Mouse (Mus musculus) MEL (cell line): ENCODE data around the gene Marveld2.

Experiments used
- CTCF ChIP-seq, 3 experiments: IDR thresholded peaks in 2 of 3; conservative IDR thresholded peaks in 1 of 3; 2 replicates each; pipeline ENCODE4 v1.5.1; 2011 to 2012; ENCODE audit warnings: low read length in 3 of 3, low read depth in 2 of 3, mild to moderate bottlenecking in 2 of 3, improper control_type of control experiment in 1 of 3, inconsistent platforms in 1 of 3, mixed read lengths in 1 of 3, moderate library complexity in 1 of 3; ENCODE audit not compliant: control insufficient read depth in 1 of 3, insufficient read depth in 1 of 3, poor library complexity in 1 of 3, severe bottlenecking in 1 of 3
- MAFK ChIP-seq: IDR thresholded peaks from 2 replicates; pipeline ENCODE4 v1.6.1; 2011; ENCODE audit warnings: low read depth, mild to moderate bottlenecking, low read length, improper control_type of control experiment, borderline replicate concordance
- POLR2A ChIP-seq, 2 experiments: IDR thresholded peaks; 2 replicates each; pipeline ENCODE4 v1.6.1; 2011 to 2012; ENCODE audit warnings: low read length in 2 of 2, mild to moderate bottlenecking in 2 of 2, control low read depth in 1 of 2, improper control_type of control experiment in 1 of 2, low read depth in 1 of 2, moderate library complexity in 1 of 2; ENCODE audit not compliant: control insufficient read depth in 1 of 2, insufficient read depth in 1 of 2, poor library complexity in 1 of 2
- TAL1 ChIP-seq: IDR thresholded peaks from 2 replicates; pipeline ENCODE4 v1.6.1; 2012; ENCODE audit warnings: mild to moderate bottlenecking, inconsistent platforms, low read length, moderate library complexity, mixed read lengths

DNA sequence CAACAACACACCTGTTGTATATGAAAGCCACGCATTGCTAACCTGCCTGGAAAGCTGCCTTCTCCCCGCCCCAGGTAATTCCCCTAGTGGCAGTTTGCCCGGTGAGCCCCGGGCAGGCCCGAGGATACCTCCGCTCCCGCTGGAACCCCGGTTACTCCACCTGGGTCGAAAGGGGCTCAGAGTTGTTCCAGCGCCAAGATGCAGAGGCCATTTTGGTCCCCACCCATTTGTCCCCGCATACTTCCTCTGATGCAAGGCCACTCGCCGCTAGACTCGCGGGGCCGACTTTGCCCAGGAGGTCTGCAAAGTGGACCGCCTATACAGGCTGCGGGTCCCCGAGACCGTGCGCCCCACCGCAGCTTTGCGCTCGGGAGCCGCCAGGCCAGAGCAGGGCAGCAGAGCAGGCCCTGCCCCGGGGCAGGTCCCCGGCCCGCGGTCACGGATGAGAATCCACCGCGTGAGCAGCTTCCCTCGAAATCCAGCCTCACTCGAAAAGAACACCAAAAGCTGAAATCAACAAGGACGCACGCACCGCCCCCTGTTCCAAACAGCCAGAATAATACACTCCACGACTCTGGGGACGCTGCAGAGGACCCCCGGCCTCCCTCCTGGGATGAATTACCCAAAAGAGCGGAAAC is 65.3 kb downstream of the Marveld2 start:
- TF ChIP-seq MAFK = no peak
- no peak for TF ChIP-seq POLR2A (IDR thresholded peaks at IDR 0.05; ENCODE audit: control insufficient read depth in 1 of 2, insufficient read depth in 1 of 2, low read depth in 1 of 2, low read length in 2 of 2, poor library complexity in 1 of 2)
- no peak for TF ChIP-seq CTCF (IDR thresholded peaks at IDR 0.05 in 2 of 3, conservative IDR thresholded peaks at IDR 0.05 in 1 of 3; ENCODE audit: control insufficient read depth in 1 of 3, insufficient read depth in 1 of 3, low read depth in 2 of 3, low read length in 3 of 3, poor library complexity in 1 of 3, severe bottlenecking in 1 of 3)
- no peak for TF ChIP-seq TAL1
